Mouse (Mus musculus): ENCODE results near the gene Hdgfl3. TPM values are rescaled to one million over a fixed set of nuclear protein-coding genes. Genes with fewer than 3 reads are reported as not detected.
A peak's percentile ranks its signal among the peaks of the same experiment; 100 is the strongest.

Hdgfl3 gene
- total and polyA plus RNA-seq, 3 experiments: 0.04 TPM; not detected in 2

- Histone ChIP-seq H3K79me2 (replicated peaks; ENCODE audit: control insufficient read depth, extremely low read depth, insufficient read depth, poor library complexity, severe bottlenecking) (no peaks in the 10 kb centered on the region), H3K4me2 (ENCODE audit: insufficient read depth, low read depth, poor library complexity, severe bottlenecking) (no peak overlapping the region; the same call in 1 of the 2 replicates), H3K27ac (ENCODE audit: insufficient read depth, low read depth) (no peak overlapping the region), H3K4me3 (replicated peaks in 1 of 3; ENCODE audit: low read depth in 2 of 3, low read length in 2 of 3, poor library complexity in 1 of 3) (no peak overlapping the region), H3K27me3 (replicated peaks) (peaks cover 14% of the 10 kb centered on the region), H3K9ac (ENCODE audit: insufficient read depth, low read depth) (no peak overlapping the region), H3K4me1 (ENCODE audit: control insufficient read depth in 1 of 2, insufficient read depth in 2 of 2) (peaks cover 23 to 62% of the 10 kb centered on the region in 2 experiments), H3K9me3 (replicated peaks; ENCODE audit: low read length) (no peaks in the 10 kb centered on the region), H3K36me3 (replicated peaks in 1 of 2; ENCODE audit: control insufficient read depth in 1 of 2, insufficient read depth in 1 of 2, low read length in 1 of 2) (no peaks in the 10 kb centered on the region)
- no peak for DNase-seq (ENCODE audit: extremely low read depth)
- in situ Hi-C loops (cut with MboI; ENCODE audit: low pct_ligation_motif_present, low pct_unique_long_range_greater_than_20kb, low sequenced_read_pairs) (no loop called here), dilution Hi-C loops (cut with MboI; ENCODE audit: extremely low pct_ligation_motif_present, extremely low pct_unique_long_range_greater_than_20kb, low sequenced_read_pairs) (no loop called here)
- TF ChIP-seq USF2 (conservative IDR thresholded peaks at IDR 0.05; ENCODE audit: low read depth, low read length) (no peak), E2F4 (IDR thresholded peaks at IDR 0.05; ENCODE audit: insufficient replicate concordance, low read depth, low read length) (no peak), CHD1 (IDR thresholded peaks at IDR 0.05; ENCODE audit: low read depth, low read length) (no peak), PAX5 (IDR thresholded peaks at IDR 0.05; ENCODE audit: low read length) (no peak), MXI1 (IDR thresholded peaks at IDR 0.05; ENCODE audit: low read depth, low read length) (no peak), SMC3 (IDR thresholded peaks at IDR 0.05; ENCODE audit: low read depth, low read length) (no peak), CHD2 (IDR thresholded peaks at IDR 0.05; ENCODE audit: low read length) (no peak), RCOR1 (conservative IDR thresholded peaks at IDR 0.05; ENCODE audit: low read depth, low read length) (no peak), ZC3H11A (IDR thresholded peaks at IDR 0.05; ENCODE audit: low read depth, low read length) (no peak), IRF4 (IDR thresholded peaks at IDR 0.05; ENCODE audit: low read depth, low read length) (no peak)
These were observed 73.3 kb downstream of the Hdgfl3 start for GRCm38 (mm10) chr7:81860996-81861395.

GRCm38 (mm10) chr7:81860071-81860470 is 74.2 kb downstream of the Hdgfl3 start:
- Histone ChIP-seq H3K79me2 (replicated peaks; ENCODE audit: control insufficient read depth, extremely low read depth, insufficient read depth, poor library complexity, severe bottlenecking) (no peaks in the 10 kb centered on the region), H3K27ac (ENCODE audit: insufficient read depth, low read depth) (no peak overlapping the region), H3K9ac (ENCODE audit: insufficient read depth, low read depth) (no peak overlapping the region), H3K4me2 (ENCODE audit: insufficient read depth, low read depth, poor library complexity, severe bottlenecking) (peak overlapping the region; percentile 88), H3K9me3 (replicated peaks; ENCODE audit: low read length) (no peaks in the 10 kb centered on the region), H3K27me3 (replicated peaks) (peaks cover 14% of the 10 kb centered on the region), H3K36me3 (replicated peaks in 1 of 2; ENCODE audit: control insufficient read depth in 1 of 2, insufficient read depth in 1 of 2, low read length in 1 of 2) (no peaks in the 10 kb centered on the region), H3K4me1 (ENCODE audit: control insufficient read depth in 1 of 2, insufficient read depth in 2 of 2) (peaks cover 23 to 62% of the 10 kb centered on the region in 2 experiments), H3K4me3 (replicated peaks in 1 of 3; ENCODE audit: low read depth in 2 of 3, low read length in 2 of 3, poor library complexity in 1 of 3) (no peak overlapping the region)
- no peak for DNase-seq (ENCODE audit: extremely low read depth)
- in situ Hi-C loops (cut with MboI; ENCODE audit: low pct_ligation_motif_present, low pct_unique_long_range_greater_than_20kb, low sequenced_read_pairs): no loop called here
- dilution Hi-C loops (cut with MboI; ENCODE audit: extremely low pct_ligation_motif_present, extremely low pct_unique_long_range_greater_than_20kb, low sequenced_read_pairs): no loop called here
- TF ChIP-seq HCFC1 (IDR thresholded peaks at IDR 0.05; ENCODE audit: low read depth, low read length): no peak
- TF ChIP-seq KAT2A (IDR thresholded peaks at IDR 0.05; ENCODE audit: insufficient replicate concordance, low read length): no peak
- TF ChIP-seq IRF4 (IDR thresholded peaks at IDR 0.05; ENCODE audit: low read depth, low read length): 0 out of 2 replicates have a peak, but pooled peaks have one; percentile 18

DNA sequence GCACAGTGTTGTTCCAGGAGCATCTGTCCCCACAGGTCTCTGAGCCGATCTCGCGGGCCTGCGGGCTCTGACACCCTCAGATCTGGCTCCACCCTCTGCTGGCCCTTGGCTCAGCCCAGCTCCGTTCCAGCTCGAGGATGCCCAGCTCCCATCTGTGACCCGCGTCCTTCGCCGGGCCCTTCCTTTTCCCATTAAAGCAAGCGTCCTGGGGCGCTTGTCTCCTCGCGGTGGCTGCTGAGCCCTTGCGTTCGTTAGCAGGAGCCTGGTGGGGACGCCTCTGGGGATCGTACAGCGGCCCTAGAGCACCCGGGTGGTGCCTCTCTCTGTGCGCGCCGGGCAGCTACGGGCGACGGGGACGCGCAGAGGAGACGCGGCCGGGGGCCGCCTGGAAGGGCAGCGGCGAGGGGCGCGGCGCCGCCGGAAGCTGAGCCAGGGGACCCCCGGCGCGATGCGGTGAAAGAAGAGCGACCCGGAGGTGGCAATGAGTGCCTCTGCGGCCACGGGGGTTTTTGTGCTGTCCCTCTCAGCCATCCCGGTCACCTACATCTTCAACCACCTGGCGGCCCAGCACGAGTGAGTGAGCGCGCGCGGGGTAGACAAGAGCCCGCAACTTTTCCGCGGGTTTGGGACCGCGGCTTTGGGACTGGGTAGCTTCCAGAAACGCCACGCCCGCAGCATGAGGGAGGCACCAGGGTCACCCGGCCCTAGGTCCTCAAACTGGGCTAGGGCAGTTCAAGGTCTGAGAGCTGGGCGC is 75.1 kb downstream of the Hdgfl3 start, which contains the start of gene Tm6sf1:
Tm6sf1 (plus strand) TSS at position 34 of the 754 bp plus-strand sequence.
- dilution Hi-C loops (cut with MboI; ENCODE audit: extremely low pct_ligation_motif_present, extremely low pct_unique_long_range_greater_than_20kb, low sequenced_read_pairs): no loop called here
- H3K27me3 ChIP-seq (replicated peaks): peaks cover 14% of the 10 kb centered on the region
- in situ Hi-C loops (cut with MboI; ENCODE audit: low pct_ligation_motif_present, low pct_unique_long_range_greater_than_20kb, low sequenced_read_pairs): no loop called here

More for the DNA sequence above, 75.1 kb downstream of the Hdgfl3 start, which contains the start of gene Tm6sf1:
- Histone ChIP-seq H3K4me2 (ENCODE audit: insufficient read depth, low read depth, poor library complexity, severe bottlenecking) (peak within 1 kb of the TSS; percentile 88), H3K4me1 (ENCODE audit: control insufficient read depth in 1 of 2, insufficient read depth in 2 of 2) (peaks cover 23 to 54% of the 10 kb centered on the region in 2 experiments), H3K9me3 (replicated peaks; ENCODE audit: low read length) (no peaks in the 10 kb centered on the region), H3K36me3 (replicated peaks in 1 of 2; ENCODE audit: control insufficient read depth in 1 of 2, insufficient read depth in 1 of 2, low read length in 1 of 2) (no peaks in the 10 kb centered on the region), H3K4me3 (replicated peaks in 1 of 3; ENCODE audit: low read depth in 2 of 3, low read length in 2 of 3, poor library complexity in 1 of 3) (peak within 1 kb of the TSS; percentile 28 to 51 (median 28)), H3K27ac (ENCODE audit: insufficient read depth, low read depth) (no peak within 1 kb of the TSS), H3K9ac (ENCODE audit: insufficient read depth, low read depth) (peak within 1 kb of the TSS; percentile 21; the same call in 1 of the 2 replicates), H3K79me2 (replicated peaks; ENCODE audit: control insufficient read depth, extremely low read depth, insufficient read depth, poor library complexity, severe bottlenecking) (no peaks in the 10 kb centered on the region)
- TF ChIP-seq MAZ (IDR thresholded peaks at IDR 0.05; ENCODE audit: low read depth, low read length): no peak
- no peak for TF ChIP-seq IRF4 (IDR thresholded peaks at IDR 0.05; ENCODE audit: low read depth, low read length)
- TF ChIP-seq NRF1 (IDR thresholded peaks at IDR 0.05; ENCODE audit: low read depth, low read length): no peak
- no peak for TF ChIP-seq CTCF (conservative IDR thresholded peaks at IDR 0.05 in 1 of 2, IDR thresholded peaks at IDR 0.05 in 1 of 2; ENCODE audit: low read depth in 2 of 2, low read length in 2 of 2)
- TF ChIP-seq NELFE (IDR thresholded peaks at IDR 0.05; ENCODE audit: low read depth, low read length): no peak
- no peak for TF ChIP-seq HCFC1 (IDR thresholded peaks at IDR 0.05; ENCODE audit: low read depth, low read length)
- TF ChIP-seq SMC3 (IDR thresholded peaks at IDR 0.05; ENCODE audit: low read depth, low read length): no peak
- TF ChIP-seq POLR2AphosphoS2 (IDR thresholded peaks at IDR 0.05; ENCODE audit: low read depth, low read length): no peak
- no peak for TF ChIP-seq GABPA (IDR thresholded peaks at IDR 0.05; ENCODE audit: insufficient replicate concordance, low read depth, low read length)
- no peak for TF ChIP-seq MAX (IDR thresholded peaks at IDR 0.05; ENCODE audit: low read length)
- no peak for DNase-seq (ENCODE audit: extremely low read depth)
